Mouse (Mus musculus) heart, adult 2 months (tissue): ENCODE results near the gene Swi5. TPM values are rescaled to one million over a fixed set of nuclear protein-coding genes. Genes with fewer than 3 reads are reported as not detected.

Experiments used
- DNase-seq, 2 experiments: peaks; one replicate each; pipeline ENCODE4 v3.0.0; 2021
- H3K27ac ChIP-seq: fragments of 200-600 bp; 2 replicates; pipeline ENCODE4 v1.8.1; 2022
- H3K27me3 ChIP-seq: fragments of 200-500 bp; 2 replicates; pipeline ENCODE4 v1.6.1; 2012; ENCODE audit warnings: mild to moderate bottlenecking, low read length, inconsistent platforms, mixed read lengths; ENCODE audit not compliant: control insufficient read depth, insufficient read depth
- H3K36me3 ChIP-seq: fragments of 200-500 bp; 2 replicates; pipeline ENCODE4 v1.6.1; 2012; ENCODE audit warnings: low read length, inconsistent platforms; ENCODE audit not compliant: control insufficient read depth, insufficient read depth
- H3K4me1 ChIP-seq: fragments of 200-500 bp; 2 replicates; pipeline ENCODE4 v1.6.1; 2011; ENCODE audit warnings: low read length; ENCODE audit not compliant: control insufficient read depth, insufficient read depth
- H3K4me3 ChIP-seq: fragments of 200-600 bp; 2 replicates; pipeline ENCODE4 v1.8.1; 2022
- H3K79me2 ChIP-seq: fragments of 200-500 bp; replicated peaks from 2 replicates; pipeline ENCODE4 v1.6.1; 2012; ENCODE audit warnings: mild to moderate bottlenecking, inconsistent platforms, low read length, moderate library complexity, mixed read lengths; ENCODE audit not compliant: control insufficient read depth, insufficient read depth
- H3K9ac ChIP-seq: fragments of 200-500 bp; 2 replicates; pipeline ENCODE4 v1.6.1; 2012; ENCODE audit warnings: low read depth, mild to moderate bottlenecking, control low read depth, inconsistent platforms, low read length, mixed read lengths
- CTCF ChIP-seq: fragments of 200-600 bp; IDR thresholded peaks from 2 replicates; pipeline ENCODE4 v1.8.1; 2022; ENCODE audit warnings: antibody characterized with exemption, mild to moderate bottlenecking, moderate library complexity
- EP300 ChIP-seq: fragments of 200-500 bp; IDR thresholded peaks from 2 replicates; pipeline ENCODE4 v1.6.1; 2011; ENCODE audit warnings: low read depth, low read length, control low read depth; ENCODE audit not compliant: insufficient read depth
- POLR2A ChIP-seq: fragments of 200-500 bp; IDR thresholded peaks from 2 replicates; pipeline ENCODE4 v1.6.1; 2011; ENCODE audit warnings: mild to moderate bottlenecking, low read depth, low read length, control low read depth; ENCODE audit not compliant: insufficient read depth
- WGBS: fragments of 180-500 bp; shearing (Covaris S2); methylation state at CpG from one replicate; pipeline ENCODE4 v1.1.7; 2018; 5-methylcytosine and 5-hydroxymethylcytosine counted together
- intact Hi-C: fragments of 180-260 bp; cut with DNase I; formaldehyde crosslinking; loops from one replicate; pipeline ENCODE4 v1.15.1; 2025
- polyA plus RNA-seq: library from polyadenylated mRNA; depleted of rRNA; stranded (reverse); fragments of >200 nt; gene quantifications from 2 replicates; pipeline ENCODE4 v1.2.3, GENCODE M21; 2012
- total RNA-seq, 2 experiments: library from RNA; stranded (reverse); gene quantifications; 2 replicates each; pipeline ENCODE4 v1.2.3; 2021

Gene Swi5
- total and polyA plus RNA-seq, 3 experiments = 173 to 233 (median 205) TPM

GRCm38 (mm10) chr2:32319586-32320580 lies 32.0 kb upstream of the Swi5 start:
- intact Hi-C loops = no loop called here
- H3K9ac ChIP-seq = no peak overlapping the region
- no peak for TF ChIP-seq POLR2A
- TF ChIP-seq CTCF = no peak
- TF ChIP-seq EP300 = no peak
- H3K36me3 ChIP-seq = no peaks in the 10 kb centered on the region
- peak overlapping the region; percentile 36 for H3K27ac ChIP-seq
- peaks cover 2% of the 10 kb centered on the region; the same call in 1 of the 2 replicates for H3K4me1 ChIP-seq
- 43% methylated on average over 9 of the region's 9 CpGs for WGBS
- no peaks in the 10 kb centered on the region for H3K27me3 ChIP-seq
- no peaks in the 10 kb centered on the region for H3K79me2 ChIP-seq
- no peak overlapping the region for H3K4me3 ChIP-seq
- DNase-seq = peak; percentile 60 to 61

- WGBS = 70% methylated on average over 14 of the region's 14 CpGs
- TF ChIP-seq CTCF (no peak), POLR2A (no peak), EP300 (no peak)
- Histone ChIP-seq H3K4me3 (no peak overlapping the region; the same call in 1 of the 2 replicates), H3K27me3 (no peaks in the 10 kb centered on the region), H3K36me3 (no peaks in the 10 kb centered on the region), H3K79me2 (no peaks in the 10 kb centered on the region), H3K27ac (peak overlapping the region; percentile 78), H3K4me1 (peaks cover 2% of the 10 kb centered on the region; the same call in 1 of the 2 replicates), H3K9ac (peak overlapping the region; percentile 69)
- no peak for DNase-seq
- intact Hi-C loops = no loop called here
These were observed 31.1 kb upstream of the Swi5 start for GRCm38 (mm10) chr2:32318709-32319585.

GRCm38 (mm10) chr2:32317791-32318417 lies 30.0 kb upstream of the Swi5 start:
- intact Hi-C loops = no loop called here
- Histone ChIP-seq H3K4me1 (peaks cover 2% of the 10 kb centered on the region; the same call in 1 of the 2 replicates), H3K27me3 (no peaks in the 10 kb centered on the region), H3K9ac (peak overlapping the region; percentile 69), H3K36me3 (no peaks in the 10 kb centered on the region), H3K79me2 (no peaks in the 10 kb centered on the region), H3K27ac (peak overlapping the region; percentile 78), H3K4me3 (peak overlapping the region; percentile 43)
- TF ChIP-seq POLR2A (peak; percentile 88), EP300 (no peak)
- WGBS = 8% methylated on average over 19 of the region's 19 CpGs
- peak; percentile 75 to 83 for DNase-seq

GRCm38 (mm10) chr2:32316887-32317656 lies 29.2 kb upstream of the Swi5 start:
- H3K9ac ChIP-seq = no peak overlapping the region
- H3K27me3 ChIP-seq = no peaks in the 10 kb centered on the region
- H3K36me3 ChIP-seq = no peaks in the 10 kb centered on the region
- intact Hi-C loops = no loop called here
- H3K27ac ChIP-seq = peak overlapping the region; percentile 78; the same call in 1 of the 2 replicates
- H3K4me3 ChIP-seq = no peak overlapping the region
- no peak for TF ChIP-seq POLR2A
- TF ChIP-seq EP300 = no peak
- TF ChIP-seq CTCF = no peak
- H3K4me1 ChIP-seq = peaks cover 2% of the 10 kb centered on the region; the same call in 1 of the 2 replicates
- no peaks in the 10 kb centered on the region for H3K79me2 ChIP-seq
- DNase-seq = no peak
- 61% methylated on average over 20 of the region's 20 CpGs for WGBS

GRCm38 (mm10) chr2:32315751-32316150 lies 27.9 kb upstream of the Swi5 start:
- TF ChIP-seq EP300 (no peak), POLR2A (no peak), CTCF (no peak)
- peak in 1 of 2 experiments; percentile 47 for DNase-seq
- Histone ChIP-seq H3K9ac (no peak overlapping the region), H3K27me3 (no peaks in the 10 kb centered on the region), H3K4me1 (peaks cover 4% of the 10 kb centered on the region; the same call in 1 of the 2 replicates), H3K36me3 (no peaks in the 10 kb centered on the region), H3K79me2 (no peaks in the 10 kb centered on the region), H3K27ac (peak overlapping the region; percentile 16), H3K4me3 (no peak overlapping the region)
- intact Hi-C loops = no loop called here
- 19% methylated on average over 8 of the region's 8 CpGs for WGBS
